Mouse (Mus musculus) embryonic fibroblast, embryonic 13.5 days (primary cell): ENCODE measurements at regions not wholly inside any gene's neighbourhood (a gene's known extent, or its start where the extent isn't known, plus 50 kb on each side); places are given as distances from the start of the nearest gene placed in this dataset.

Source experiments
- CTCF ChIP-seq: IDR thresholded peaks from 2 replicates; pipeline ENCODE4 v1.5.1; 2011; ENCODE audit warnings: mild to moderate bottlenecking, control low read depth, low read length, moderate library complexity, borderline replicate concordance; ENCODE audit not compliant: insufficient read depth
- POLR2A ChIP-seq: IDR thresholded peaks from 2 replicates; pipeline ENCODE4 v1.6.1; 2011; ENCODE audit warnings: low read depth, mild to moderate bottlenecking, control low read depth, low read length, moderate library complexity

DNA sequence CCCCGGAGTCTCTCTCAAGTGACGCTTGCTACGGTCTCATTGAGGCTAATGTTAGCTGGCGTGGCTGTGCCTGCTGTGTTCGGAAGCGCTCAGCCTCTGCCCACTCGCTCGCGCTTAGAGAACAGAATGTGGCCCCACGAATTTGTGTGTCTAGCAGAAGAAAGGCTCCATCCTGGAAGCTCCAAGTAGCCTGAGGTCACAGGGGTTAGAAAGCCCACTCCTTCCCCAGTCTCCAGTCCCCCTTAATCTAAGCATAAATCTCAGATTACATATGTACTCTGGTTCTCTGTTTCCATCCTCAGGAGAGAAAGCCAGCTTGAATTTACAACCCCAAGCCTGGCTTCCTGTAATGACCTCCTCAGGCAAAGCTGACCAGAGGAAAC is 73.8 kb upstream of the Gm9887 start:
- TF ChIP-seq CTCF = no peak
- no peak for TF ChIP-seq POLR2A
